Mouse (Mus musculus): ENCODE data around the gene Kdm5d. TPM values are rescaled to one million over a fixed set of nuclear protein-coding genes. Genes with fewer than 3 reads are reported as not detected.

Gene Kdm5d
- 8.6 and 8.9 TPM in 2 replicates for polyA plus RNA-seq (2015; fragmentation: Nextera tagmentation; extraction: Ambion mirVana)

DNA sequence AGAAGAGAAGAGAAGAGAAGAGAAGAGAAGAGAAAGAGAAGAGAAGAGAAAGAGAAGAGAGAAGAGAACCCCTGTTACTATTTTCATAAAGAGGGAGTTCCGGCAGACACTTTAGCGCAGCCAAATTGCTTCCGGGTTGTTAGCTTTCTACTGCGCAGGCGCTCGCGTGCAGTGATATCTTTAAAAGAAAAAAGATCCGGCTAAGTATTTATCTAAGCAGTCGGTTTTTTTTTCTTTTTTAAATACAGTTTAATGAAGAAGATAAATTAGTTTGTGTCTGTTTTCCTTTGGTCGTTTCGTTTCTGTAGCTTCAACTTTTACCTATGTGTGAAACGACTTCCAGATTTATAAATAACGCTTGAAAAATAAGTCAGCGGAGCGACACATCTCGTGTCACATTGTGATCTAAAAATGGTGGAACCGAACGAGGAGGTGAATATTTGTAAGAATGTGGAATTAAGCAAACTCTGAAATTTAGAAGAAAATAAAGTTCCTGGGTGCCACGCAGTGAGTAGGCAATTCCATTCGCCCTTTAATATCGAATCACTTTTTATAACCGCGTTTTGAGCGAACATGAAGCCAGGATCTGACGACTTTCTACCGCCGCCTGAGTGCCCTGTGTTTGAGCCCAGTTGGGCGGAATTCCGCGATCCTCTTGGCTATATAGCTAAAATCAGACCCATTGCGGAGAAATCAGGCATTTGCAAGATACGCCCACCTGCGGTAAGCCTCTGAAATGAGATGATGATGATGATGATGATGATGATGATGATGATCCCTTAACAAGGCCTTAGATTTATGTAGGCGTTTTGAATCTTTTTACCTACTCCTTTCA lies at the start of gene Kdm5d:
TSS of gene Kdm5d (plus strand) at position 396 of the 835 bp plus-strand sequence.
- Histone ChIP-seq H3K4me3 (peak within 1 kb of the TSS; percentile 40), H3K4me1 (replicated peaks) (no peaks in the 10 kb centered on the region), H3K36me3 (no peaks in the 10 kb centered on the region), H3K4me2 (peak within 1 kb of the TSS; percentile 43), H3K27ac (replicated peaks) (no peak within 1 kb of the TSS), H3K9me3 (no peaks in the 10 kb centered on the region), H3K9ac (peak within 1 kb of the TSS; percentile 52), H3K27me3 (no peaks in the 10 kb centered on the region)
- ATAC-seq (ENCODE audit: low read depth), result no peak
- WGBS, result under 1% methylated on average over 34 of the region's 34 CpGs

GRCm38 (mm10) chrY:872404-872803 lies 25.2 kb upstream of the Kdm5d start:
- H3K36me3 ChIP-seq, result no peaks in the 10 kb centered on the region
- no peaks in the 10 kb centered on the region for H3K4me1 ChIP-seq (replicated peaks)
- H3K27ac ChIP-seq (replicated peaks), result peak overlapping the region; percentile 18; the same call in 1 of the 2 replicates
- H3K4me3 ChIP-seq, result no peak overlapping the region
- no peak overlapping the region for H3K9ac ChIP-seq
- H3K9me3 ChIP-seq, result no peaks in the 10 kb centered on the region
- ATAC-seq (ENCODE audit: low read depth), result peak; percentile 82; the same call in 1 of the 2 replicates
- H3K4me2 ChIP-seq, result no peak overlapping the region
- H3K27me3 ChIP-seq, result no peaks in the 10 kb centered on the region

DNA sequence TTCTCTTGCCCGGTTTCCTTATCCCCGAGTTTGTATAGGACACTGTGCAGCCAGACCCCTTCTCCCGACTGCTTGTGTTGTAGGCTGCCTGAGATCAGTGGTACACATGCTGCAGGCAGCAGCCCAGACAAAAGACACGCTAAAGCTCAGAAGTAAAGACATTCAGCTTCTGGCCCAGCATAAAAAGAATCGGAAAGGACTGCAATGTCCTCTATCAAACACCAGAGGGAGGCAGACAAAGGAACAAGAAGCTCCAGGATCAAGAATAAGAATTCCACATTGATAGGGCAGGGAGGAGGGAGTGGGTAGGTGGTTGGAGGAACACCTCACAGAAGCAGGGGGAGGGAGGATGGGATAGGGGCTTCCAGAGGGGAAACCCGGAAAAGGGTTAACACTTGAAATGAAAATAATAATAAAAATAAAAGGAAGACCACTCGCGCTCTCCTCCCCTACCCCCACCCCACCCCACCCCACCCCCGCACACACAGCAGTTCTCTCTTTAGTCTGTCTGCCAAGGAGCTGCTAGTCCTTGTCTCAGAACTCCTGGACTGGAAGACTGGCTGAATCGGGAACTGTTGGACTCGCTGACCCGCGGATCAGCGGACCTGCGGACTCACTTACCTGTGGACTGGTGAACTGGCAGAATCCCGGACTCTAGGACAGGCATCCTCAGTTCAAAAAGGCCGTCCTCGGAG lies 24.6 kb upstream of the Kdm5d start:
- no peaks in the 10 kb centered on the region for H3K9me3 ChIP-seq
- H3K4me3 ChIP-seq, result no peak overlapping the region
- no peaks in the 10 kb centered on the region for H3K27me3 ChIP-seq
- no peak overlapping the region for H3K9ac ChIP-seq
- peak overlapping the region; percentile 18; the same call in 1 of the 2 replicates for H3K27ac ChIP-seq (replicated peaks)
- peak; percentile 83 for ATAC-seq (ENCODE audit: low read depth)
- no peaks in the 10 kb centered on the region for H3K4me1 ChIP-seq (replicated peaks)
- H3K36me3 ChIP-seq, result no peaks in the 10 kb centered on the region
- H3K4me2 ChIP-seq, result peak overlapping the region; percentile 18
- WGBS, result 34% methylated on average over 10 of the region's 18 CpGs

Small RNAs within 50 kb of the gene (microRNA-seq; reads per million reads assigned to microRNA genes)
- gene Gm47281, result not detected

Other genes starting within 250 kb of the Kdm5d start
- not detected in 2 replicates for gene Zfy1, start 100.4 kb upstream of the Kdm5d start, polyA plus RNA-seq (2015; fragmentation: Nextera tagmentation; extraction: Ambion mirVana)
- gene Uba1y, start 79.1 kb upstream of the Kdm5d start, polyA plus RNA-seq (2015; fragmentation: Nextera tagmentation; extraction: Ambion mirVana), result 0.06 TPM in 1 of 2 replicates, not detected in the other
- gene Eif2s3y, start 112.8 kb downstream of the Kdm5d start, polyA plus RNA-seq (2015; fragmentation: Nextera tagmentation; extraction: Ambion mirVana), result 33.6 and 35.7 TPM in 2 replicates

All from neural tube, embryonic 13.5 days (tissue).